Mouse (Mus musculus) small intestine, adult 2 months (tissue): ENCODE results near the gene Atf2.

Source experiments
- CTCF ChIP-seq: fragments of 200-500 bp; IDR thresholded peaks from 2 replicates; pipeline ENCODE4 v1.5.1; 2012; ENCODE audit warnings: low read depth, mild to moderate bottlenecking, control low read depth, inconsistent platforms, low read length, moderate library complexity, mixed read lengths; ENCODE audit not compliant: insufficient replicate concordance, insufficient read length; ENCODE audit errors: extremely low read depth
- POLR2A ChIP-seq: fragments of 200-500 bp; IDR thresholded peaks from 2 replicates; pipeline ENCODE4 v1.6.1; 2012; ENCODE audit warnings: low read depth, mild to moderate bottlenecking, control low read depth, inconsistent platforms, low read length, moderate library complexity

- TF ChIP-seq CTCF = no peak
- no peak for TF ChIP-seq POLR2A
These were observed 102.1 kb downstream of the Atf2 start for GRCm38 (mm10) chr2:73790332-73790731.
